Mouse (Mus musculus) ZHBTc4 (cell line): ENCODE results near the gene Tmem214.
A peak's percentile ranks its signal among the peaks of the same experiment; 100 is the strongest.

Experiments used
- DNase-seq: peaks from one replicate; pipeline ENCODE4 v3.0.0-alpha.2; 2011; ENCODE audit warnings: low read depth, low spot score

Tmem214 gene

GRCm38 (mm10) chr5:30867712-30868111 lies at the start of gene Tmem214:
Gene Tmem214, plus strand, starts transcription at chr5:30868012.
- DNase-seq = no peak

- no peak for DNase-seq
Observed at GRCm38 (mm10) chr5:30818758-30819309, 49.0 kb upstream of the Tmem214 start.

- DNase-seq = no peak
Observed at GRCm38 (mm10) chr5:30822689-30823088, 45.1 kb upstream of the Tmem214 start.

- DNase-seq = no peak
Observed at GRCm38 (mm10) chr5:30823091-30823490, 44.7 kb upstream of the Tmem214 start.

- DNase-seq = no peak
Observed at GRCm38 (mm10) chr5:30824124-30824988, 43.5 kb upstream of the Tmem214 start.

GRCm38 (mm10) chr5:30825166-30825565 lies 42.6 kb upstream of the Tmem214 start:
- DNase-seq = no peak

- no peak for DNase-seq
Observed at GRCm38 (mm10) chr5:30825821-30826220, 42.0 kb upstream of the Tmem214 start.

- no peak for DNase-seq
Observed at GRCm38 (mm10) chr5:30833416-30833815, 34.4 kb upstream of the Tmem214 start.

- no peak for DNase-seq
Observed at GRCm38 (mm10) chr5:30839731-30840130, 28.1 kb upstream of the Tmem214 start.

GRCm38 (mm10) chr5:30841896-30842295 lies 25.9 kb upstream of the Tmem214 start:
- DNase-seq = peak; percentile 37

- peak; percentile 46 for DNase-seq
Observed at GRCm38 (mm10) chr5:30849891-30850555, 17.8 kb upstream of the Tmem214 start.

- DNase-seq = no peak
Observed at GRCm38 (mm10) chr5:30850556-30850925, 17.3 kb upstream of the Tmem214 start.

GRCm38 (mm10) chr5:30853522-30853921 lies 14.3 kb upstream of the Tmem214 start:
- no peak for DNase-seq

- DNase-seq = peak; percentile 24
Observed at GRCm38 (mm10) chr5:30855674-30856073, 12.1 kb upstream of the Tmem214 start.

GRCm38 (mm10) chr5:30856124-30856523 lies 11.7 kb upstream of the Tmem214 start:
- DNase-seq = no peak

- DNase-seq = peak; percentile 74
Observed at GRCm38 (mm10) chr5:30863852-30864251, 4.0 kb upstream of the Tmem214 start.

GRCm38 (mm10) chr5:30864322-30864721 lies 3.5 kb upstream of the Tmem214 start:
- DNase-seq = no peak

GRCm38 (mm10) chr5:30866871-30867270 lies 941 bp upstream of the Tmem214 start:
- no peak for DNase-seq

GRCm38 (mm10) chr5:30868981-30869380 lies 1.2 kb downstream of the Tmem214 start:
- no peak for DNase-seq

- peak; percentile 94 for DNase-seq
Observed at GRCm38 (mm10) chr5:30869405-30870130, 1.8 kb downstream of the Tmem214 start.

- no peak for DNase-seq
Observed at GRCm38 (mm10) chr5:30870131-30870406, 2.3 kb downstream of the Tmem214 start.

- DNase-seq = no peak
Observed at GRCm38 (mm10) chr5:30872574-30872973, 4.8 kb downstream of the Tmem214 start.
